Mouse (Mus musculus) stomach, embryonic 15.5 days (tissue): ENCODE data around the gene Wdr66. TPM values are rescaled to one million over a fixed set of nuclear protein-coding genes. Genes with fewer than 3 reads are reported as not detected.

Experiments used
- ATAC-seq: fragments of 200-750 bp; cut with Nextera tagmentation; 2 replicates; pipeline ENCODE4 v1.8.0; 2017; ENCODE audit warnings: low read depth, moderate number of reproducible peaks, moderate TSS enrichment; ENCODE audit not compliant: insufficient read depth, low FRiP score
- H3K27ac ChIP-seq: fragments of 300-500 bp; sonication (generic); 2 replicates; pipeline ENCODE4 v1.5.1; 2015; ENCODE audit warnings: mild to moderate bottlenecking, inconsistent platforms
- H3K27me3 ChIP-seq: fragments of 300-500 bp; sonication (generic); replicated peaks from 2 replicates; pipeline ENCODE4 v1.6.1; 2015; ENCODE audit warnings: inconsistent platforms
- H3K36me3 ChIP-seq: fragments of 300-500 bp; sonication (generic); 2 replicates; pipeline ENCODE4 v1.6.1; 2015; ENCODE audit warnings: inconsistent platforms
- H3K4me1 ChIP-seq: fragments of 300-500 bp; sonication (generic); 2 replicates; pipeline ENCODE4 v1.6.1; 2015; ENCODE audit warnings: inconsistent platforms
- H3K4me2 ChIP-seq: fragments of 300-500 bp; sonication (generic); 2 replicates; pipeline ENCODE4 v1.6.1; 2015; ENCODE audit warnings: mild to moderate bottlenecking, inconsistent platforms
- H3K4me3 ChIP-seq: fragments of 300-500 bp; sonication (generic); replicated peaks from 2 replicates; pipeline ENCODE4 v1.5.1; 2015; ENCODE audit warnings: inconsistent platforms
- H3K9ac ChIP-seq: fragments of 300-500 bp; sonication (generic); 2 replicates; pipeline ENCODE4 v1.6.1; 2015; ENCODE audit warnings: inconsistent platforms
- H3K9me3 ChIP-seq: fragments of 300-500 bp; sonication (generic); 2 replicates; pipeline ENCODE4 v1.6.1; 2016; ENCODE audit warnings: inconsistent platforms
- WGBS: fragments of 180-500 bp; shearing (Covaris S2); methylation state at CpG from one replicate; pipeline ENCODE4 v1.1.7; 2015; 5-methylcytosine and 5-hydroxymethylcytosine counted together
- polyA plus RNA-seq: library from polyadenylated mRNA; unstranded; fragments of >200 nt; fragmentation: Nextera tagmentation; extraction: Ambion mirVana; gene quantifications from 2 replicates; pipeline ENCODE4 v1.2.1, GENCODE M21; 2015

Gene Wdr66
- polyA plus RNA-seq, 1 experiment from 2014 or later, result 0.92 TPM

DNA sequence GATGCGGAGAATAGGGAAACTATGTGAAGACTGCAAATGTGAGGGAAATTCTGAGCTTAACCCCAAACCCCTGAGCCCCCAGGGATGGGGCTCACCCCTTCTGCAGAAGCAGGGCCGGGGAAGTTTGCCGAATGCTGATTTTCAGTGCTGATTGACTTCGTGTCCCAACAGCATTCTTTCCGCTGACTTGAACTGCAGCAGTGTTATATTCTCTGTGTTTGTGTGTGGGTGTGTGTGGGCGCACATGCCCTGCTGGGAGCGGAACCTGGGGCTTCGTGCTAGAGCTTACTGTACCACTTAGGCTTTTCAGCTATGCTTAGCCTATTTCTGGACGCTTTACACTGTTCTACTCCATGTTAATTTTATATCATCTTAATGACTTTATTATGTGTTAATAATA is 15.5 kb upstream of the Wdr66 start:
- 85% methylated on average over 9 of the region's 9 CpGs for WGBS
- H3K4me3 ChIP-seq, result no peak overlapping the region
- H3K9ac ChIP-seq, result no peak overlapping the region
- no peaks in the 10 kb centered on the region for H3K9me3 ChIP-seq
- no peaks in the 10 kb centered on the region for H3K4me1 ChIP-seq
- H3K36me3 ChIP-seq, result peaks cover 14% of the 10 kb centered on the region
- H3K4me2 ChIP-seq, result no peak overlapping the region
- no peaks in the 10 kb centered on the region for H3K27me3 ChIP-seq
- no peak overlapping the region for H3K27ac ChIP-seq
- ATAC-seq, result no peak

- Histone ChIP-seq H3K27me3 (no peaks in the 10 kb centered on the region), H3K4me2 (no peak overlapping the region)
- WGBS, result 91% methylated on average over 11 of the region's 11 CpGs
Observed at GRCm38 (mm10) chr5:123239501-123239900, 12.4 kb upstream of the Wdr66 start.

GRCm38 (mm10) chr5:123245518-123245917 is 6.4 kb upstream of the Wdr66 start:
- H3K9me3 ChIP-seq, result no peaks in the 10 kb centered on the region
- H3K27ac ChIP-seq, result no peak overlapping the region
- 0 out of 2 replicates have a peak, but pooled peaks cover 8% of the 10 kb centered on the region for H3K36me3 ChIP-seq
- H3K4me3 ChIP-seq, result no peak overlapping the region
- no peaks in the 10 kb centered on the region for H3K27me3 ChIP-seq
- H3K9ac ChIP-seq, result no peak overlapping the region
- H3K4me2 ChIP-seq, result no peak overlapping the region
- no peak for ATAC-seq
- H3K4me1 ChIP-seq, result no peaks in the 10 kb centered on the region
- 24% methylated on average over 4 of the region's 4 CpGs for WGBS

More at GRCm38 (mm10) chr5:123239501-123239900, 12.4 kb upstream of the Wdr66 start:
- H3K27ac ChIP-seq, result no peak overlapping the region
- H3K4me3 ChIP-seq, result no peak overlapping the region
- no peaks in the 10 kb centered on the region for H3K4me1 ChIP-seq
- no peak for ATAC-seq
- H3K36me3 ChIP-seq, result peaks cover 17% of the 10 kb centered on the region
- no peaks in the 10 kb centered on the region for H3K9me3 ChIP-seq
- no peak overlapping the region for H3K9ac ChIP-seq

DNA sequence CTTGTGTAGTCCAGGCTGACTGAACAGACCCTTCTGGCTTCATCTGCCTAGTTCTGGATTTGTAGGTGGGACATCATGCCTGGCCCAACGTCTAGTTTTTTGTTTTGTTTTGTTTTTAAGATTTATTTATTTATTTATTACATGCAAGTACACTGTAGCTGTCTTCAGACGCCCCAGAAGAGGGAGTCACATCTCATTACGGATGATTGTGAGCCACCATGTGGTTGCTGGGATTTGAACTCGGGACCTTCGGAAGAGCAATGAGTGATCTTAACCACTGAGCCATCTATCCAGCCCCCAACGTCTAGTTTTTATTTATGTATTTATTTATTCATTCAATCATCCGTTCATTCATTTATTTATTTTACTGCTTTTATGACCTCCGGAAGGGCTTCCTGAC is 512 bp upstream of the Wdr66 start:
- H3K27me3 ChIP-seq, result no peaks in the 10 kb centered on the region
- H3K4me1 ChIP-seq, result peaks cover 3% of the 10 kb centered on the region; the same call in 1 of the 2 replicates
- H3K9ac ChIP-seq, result no peak overlapping the region
- WGBS, result 65% methylated on average over 8 of the region's 8 CpGs
- H3K9me3 ChIP-seq, result no peaks in the 10 kb centered on the region
- no peak overlapping the region for H3K4me3 ChIP-seq
- no peaks in the 10 kb centered on the region for H3K36me3 ChIP-seq
- no peak overlapping the region for H3K27ac ChIP-seq
- no peak for ATAC-seq
- peak overlapping the region; percentile 63; the same call in 1 of the 2 replicates for H3K4me2 ChIP-seq

GRCm38 (mm10) chr5:123256841-123257755 is 5.2 kb downstream of the Wdr66 start:
- Histone ChIP-seq H3K4me1 (peaks cover 7% of the 10 kb centered on the region), H3K4me2 (peak overlapping the region; percentile 44), H3K36me3 (no peaks in the 10 kb centered on the region), H3K9ac (no peak overlapping the region), H3K27me3 (no peaks in the 10 kb centered on the region), H3K9me3 (no peaks in the 10 kb centered on the region), H3K27ac (peak overlapping the region; percentile 63; the same call in 1 of the 2 replicates), H3K4me3 (peak overlapping the region; percentile 19)
- no peak for ATAC-seq
- WGBS, result 27% methylated on average over 23 of the region's 23 CpGs

DNA sequence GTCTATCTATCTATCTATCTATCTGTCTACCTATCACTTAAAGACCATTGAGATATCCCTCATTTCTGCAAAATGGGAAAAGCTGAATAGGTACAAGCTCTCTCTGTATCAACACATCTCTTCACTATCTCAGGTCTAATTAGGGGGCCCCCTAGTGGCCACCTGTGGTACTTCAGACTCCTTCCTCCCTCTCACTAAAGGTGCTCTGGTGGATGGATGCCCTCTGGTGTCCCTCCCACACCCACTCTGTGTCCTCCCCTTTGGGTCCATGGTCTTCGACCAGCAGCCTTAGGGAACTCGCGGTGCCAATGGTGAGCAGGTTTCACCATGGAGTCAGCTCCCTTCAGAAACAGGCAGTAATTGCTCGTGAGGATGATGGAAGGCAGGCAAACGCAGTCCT is 7.1 kb downstream of the Wdr66 start:
- Histone ChIP-seq H3K4me1 (peaks cover 6% of the 10 kb centered on the region; the same call in 1 of the 2 replicates), H3K9ac (no peak overlapping the region), H3K27ac (no peak overlapping the region), H3K4me2 (no peak overlapping the region), H3K4me3 (no peak overlapping the region), H3K9me3 (no peaks in the 10 kb centered on the region), H3K27me3 (no peaks in the 10 kb centered on the region), H3K36me3 (no peaks in the 10 kb centered on the region)
- ATAC-seq, result no peak
- WGBS, result 51% methylated on average over 5 of the region's 5 CpGs

DNA sequence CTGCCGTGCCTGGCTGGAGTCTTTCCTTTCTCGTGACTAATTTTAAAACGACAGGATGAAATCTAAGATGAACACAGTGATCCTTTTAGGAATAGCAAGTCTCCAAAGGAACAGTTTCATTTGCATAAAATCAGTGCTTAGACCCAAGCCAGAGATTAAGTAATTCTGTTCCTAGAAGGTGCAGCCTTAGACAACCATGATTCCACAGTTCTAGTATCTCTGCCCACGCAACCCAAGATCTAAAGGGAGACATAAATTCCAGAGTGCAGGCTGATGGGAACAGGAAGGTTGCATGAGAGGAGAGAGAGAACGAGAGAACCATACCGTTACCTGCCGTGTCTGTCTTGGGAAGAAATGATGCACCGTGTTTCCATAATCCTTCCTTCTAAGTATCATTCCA is 8.8 kb downstream of the Wdr66 start:
- H3K36me3 ChIP-seq, result no peaks in the 10 kb centered on the region
- WGBS, result 78% methylated on average over 8 of the region's 8 CpGs
- H3K9me3 ChIP-seq, result no peaks in the 10 kb centered on the region
- peaks cover 6% of the 10 kb centered on the region; the same call in 1 of the 2 replicates for H3K4me1 ChIP-seq
- H3K4me2 ChIP-seq, result no peak overlapping the region
- no peak overlapping the region for H3K4me3 ChIP-seq
- no peak overlapping the region for H3K9ac ChIP-seq
- no peaks in the 10 kb centered on the region for H3K27me3 ChIP-seq
- no peak for ATAC-seq
- no peak overlapping the region for H3K27ac ChIP-seq

GRCm38 (mm10) chr5:123266909-123267308 is 15.0 kb downstream of the Wdr66 start:
- Histone ChIP-seq H3K4me1 (no peaks in the 10 kb centered on the region; the same call in 1 of the 2 replicates), H3K27me3 (no peaks in the 10 kb centered on the region), H3K4me2 (no peak overlapping the region), H3K9ac (no peak overlapping the region), H3K9me3 (no peaks in the 10 kb centered on the region), H3K36me3 (no peaks in the 10 kb centered on the region), H3K27ac (no peak overlapping the region), H3K4me3 (no peak overlapping the region)
- no peak for ATAC-seq
- WGBS, result 79% methylated on average over 3 of the region's 3 CpGs

DNA sequence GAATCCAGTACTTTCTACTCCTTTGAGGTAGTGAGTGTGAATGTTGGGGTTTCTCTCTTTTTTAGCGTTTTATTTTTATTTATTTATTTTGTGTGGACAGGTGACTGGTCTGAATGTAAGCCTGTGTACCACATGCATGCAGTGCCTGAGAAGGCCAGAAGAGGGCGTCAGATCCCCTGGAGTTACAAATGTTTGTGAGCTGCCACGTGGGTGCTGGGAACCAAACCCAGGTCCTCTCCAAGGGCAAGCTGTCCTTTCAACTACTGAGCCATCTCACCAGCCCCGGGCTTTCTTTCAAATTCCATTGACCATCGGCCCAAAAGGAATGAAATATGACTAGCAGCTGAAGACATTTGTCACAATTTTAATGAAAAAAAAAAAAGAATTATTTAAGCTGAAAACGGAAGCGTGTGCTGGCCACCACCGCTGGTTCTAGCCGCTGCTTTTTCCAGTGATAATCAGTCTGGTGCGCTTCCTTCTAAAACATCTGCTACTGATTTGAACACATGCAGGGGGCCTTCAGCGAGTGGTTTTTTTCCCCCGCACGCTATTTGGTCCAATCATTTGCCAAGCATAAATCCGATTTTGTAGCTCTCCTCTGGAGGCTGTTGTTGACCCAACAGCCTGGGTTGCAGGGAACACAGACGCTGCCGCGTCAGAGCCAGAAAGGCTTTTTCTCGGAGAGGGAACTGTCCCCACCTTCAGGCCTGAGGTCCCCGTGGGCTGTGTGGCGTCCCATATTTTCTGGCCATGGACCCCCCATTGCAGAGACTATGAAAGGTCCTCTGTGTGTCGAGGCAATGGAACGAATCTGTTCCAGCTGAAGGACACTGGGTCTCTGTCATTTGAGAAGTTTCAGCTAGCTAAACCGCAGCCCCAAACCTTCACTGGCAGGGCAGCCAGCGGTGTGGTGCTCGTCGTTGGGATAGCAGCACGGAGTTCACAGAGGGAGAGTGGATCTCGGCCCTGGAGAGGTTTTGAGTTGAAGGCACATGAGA is 16.9 kb downstream of the Wdr66 start:
- Histone ChIP-seq H3K9me3 (no peaks in the 10 kb centered on the region), H3K36me3 (no peaks in the 10 kb centered on the region), H3K4me2 (no peak overlapping the region), H3K27ac (no peak overlapping the region), H3K9ac (no peak overlapping the region), H3K4me3 (no peak overlapping the region), H3K4me1 (no peaks in the 10 kb centered on the region; the same call in 1 of the 2 replicates), H3K27me3 (no peaks in the 10 kb centered on the region)
- ATAC-seq, result no peak
- 81% methylated on average over 28 of the region's 28 CpGs for WGBS

GRCm38 (mm10) chr5:123270917-123271316 is 19.0 kb downstream of the Wdr66 start:
- Histone ChIP-seq H3K4me1 (no peaks in the 10 kb centered on the region; the same call in 1 of the 2 replicates), H3K4me2 (no peak overlapping the region), H3K9me3 (no peaks in the 10 kb centered on the region), H3K36me3 (no peaks in the 10 kb centered on the region), H3K4me3 (no peak overlapping the region), H3K9ac (no peak overlapping the region), H3K27ac (no peak overlapping the region), H3K27me3 (no peaks in the 10 kb centered on the region)
- 68% methylated on average over 11 of the region's 11 CpGs for WGBS
- ATAC-seq, result no peak

DNA sequence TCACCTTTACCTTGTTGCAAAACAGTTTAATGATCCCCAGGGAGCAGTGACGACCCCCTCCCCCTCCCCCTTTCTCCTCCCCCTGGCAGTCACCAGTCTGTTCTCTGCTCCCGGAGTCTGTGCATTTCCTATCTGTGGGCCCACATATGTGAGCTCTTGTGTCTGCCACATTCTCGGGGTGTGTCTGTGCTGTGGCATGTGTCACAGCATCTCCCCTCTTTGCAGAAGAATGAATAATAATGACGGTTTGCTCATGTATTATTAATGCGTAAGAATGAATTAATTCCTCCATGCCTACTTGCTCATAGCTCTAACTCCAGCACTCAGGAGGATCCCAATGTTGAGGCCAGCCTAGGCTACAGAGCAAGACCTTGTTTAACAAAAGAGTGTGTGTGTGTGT is 21.0 kb downstream of the Wdr66 start:
- Histone ChIP-seq H3K4me1 (no peaks in the 10 kb centered on the region), H3K9me3 (no peaks in the 10 kb centered on the region), H3K36me3 (no peaks in the 10 kb centered on the region), H3K27me3 (no peaks in the 10 kb centered on the region), H3K4me2 (no peak overlapping the region), H3K9ac (no peak overlapping the region), H3K27ac (no peak overlapping the region), H3K4me3 (no peak overlapping the region)
- 70% methylated on average over 5 of the region's 5 CpGs for WGBS
- ATAC-seq, result no peak
